Mouse (Mus musculus) retina, postnatal 7 days (tissue): ENCODE measurements around the gene Terb1.

ENCODE experiments used
- DNase-seq: peaks from one replicate; pipeline ENCODE4 v3.0.0-alpha.2; 2012; ENCODE audit warnings: low read depth, low spot score

Terb1 gene

GRCm38 (mm10) chr8:104411972-104412371 lies 97.7 kb downstream of the Terb1 start:
- DNase-seq = no peak

GRCm38 (mm10) chr8:104411468-104411867 lies 98.2 kb downstream of the Terb1 start:
- DNase-seq = no peak

GRCm38 (mm10) chr8:104410628-104411273 lies 99.0 kb downstream of the Terb1 start:
- no peak for DNase-seq

GRCm38 (mm10) chr8:104408328-104409110 lies 101.2 kb downstream of the Terb1 start:
- no peak for DNase-seq

- DNase-seq = no peak
These were observed 103.2 kb downstream of the Terb1 start for GRCm38 (mm10) chr8:104406340-104407128.

GRCm38 (mm10) chr8:104405430-104406187 lies 104.1 kb downstream of the Terb1 start:
- no peak for DNase-seq

- no peak for DNase-seq
These were observed 106.1 kb downstream of the Terb1 start for GRCm38 (mm10) chr8:104403596-104403995.
